Mouse (Mus musculus): ENCODE measurements around the gene Mad1l1.

DNA sequence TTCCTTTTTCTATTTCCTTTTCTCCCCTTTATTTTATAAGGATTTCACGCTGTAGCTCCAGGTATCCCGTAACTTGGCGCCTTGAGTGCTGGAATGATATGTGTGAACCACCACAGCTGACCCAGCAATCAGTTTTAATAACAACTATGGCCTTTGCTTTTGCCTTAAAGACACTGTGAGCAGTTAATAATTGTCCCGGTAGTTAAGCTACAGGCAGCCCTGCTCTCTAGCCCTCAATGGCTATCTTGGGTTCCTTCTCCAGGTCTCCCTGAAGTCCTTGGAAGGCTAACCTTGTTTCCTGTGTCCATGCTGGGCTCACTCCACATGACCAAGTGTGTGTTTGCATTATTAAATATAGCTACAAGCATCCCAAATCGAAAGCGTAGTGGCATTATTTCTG, 237.0 kb downstream of the Mad1l1 start:
- no peak for TF ChIP-seq POLR2A (IDR thresholded peaks at IDR 0.05; ENCODE audit: low read depth, low read length)
- no peak for TF ChIP-seq CTCF (conservative IDR thresholded peaks at IDR 0.05; ENCODE audit: insufficient read depth, insufficient read length, low read depth, low read length)

Data from kidney, adult 2 months (tissue).